Mouse (Mus musculus): ENCODE results near the gene Dtd1. TPM values are rescaled to one million over a fixed set of nuclear protein-coding genes. Genes with fewer than 3 reads are reported as not detected.

Gene Dtd1
- polyA plus RNA-seq, 1 experiment from 2014 or later: 33.3 TPM

GRCm38 (mm10) chr2:144598006-144598405 lies 1.7 kb upstream of the Dtd1 start:
- Histone ChIP-seq H3K9ac (ENCODE audit: low read depth, low read length) (no peak overlapping the region), H3K36me3 (ENCODE audit: control insufficient read depth, insufficient read depth, low read length) (no peaks in the 10 kb centered on the region), H3K4me1 (ENCODE audit: control insufficient read depth, insufficient read depth, low read length) (peaks cover 6% of the 10 kb centered on the region), H3K4me3 (ENCODE audit: low read depth, low read length) (no peak overlapping the region), H3K9me3 (ENCODE audit: control insufficient read depth, low read length) (no peaks in the 10 kb centered on the region), H3K4me2 (ENCODE audit: low read depth, low read length) (no peak overlapping the region), H3K27ac (replicated peaks; ENCODE audit: low read depth, low read length) (no peak overlapping the region), H3K27me3 (replicated peaks; ENCODE audit: control insufficient read depth, insufficient read depth, low read length) (no peaks in the 10 kb centered on the region)
- WGBS: 75% methylated on average over 2 of the region's 2 CpGs
- DNase-seq (ENCODE audit: low spot score): no peak
- ATAC-seq (ENCODE audit: low read depth): no peak

- DNase-seq (ENCODE audit: low spot score): no peak
- no peak for ATAC-seq (ENCODE audit: low read depth)
- WGBS: 82% methylated on average over 1 of the region's 1 CpGs
These were observed 1.9 kb downstream of the Dtd1 start for GRCm38 (mm10) chr2:144601576-144601975.

GRCm38 (mm10) chr2:144613956-144614355 lies 14.3 kb downstream of the Dtd1 start:
- Histone ChIP-seq H3K27ac (replicated peaks; ENCODE audit: low read depth, low read length) (no peak overlapping the region), H3K27me3 (replicated peaks; ENCODE audit: control insufficient read depth, insufficient read depth, low read length) (no peaks in the 10 kb centered on the region), H3K9me3 (ENCODE audit: control insufficient read depth, low read length) (peaks cover 5% of the 10 kb centered on the region; the same call in 1 of the 2 replicates), H3K4me1 (ENCODE audit: control insufficient read depth, insufficient read depth, low read length) (no peaks in the 10 kb centered on the region), H3K4me3 (ENCODE audit: low read depth, low read length) (no peak overlapping the region), H3K9ac (ENCODE audit: low read depth, low read length) (no peak overlapping the region), H3K36me3 (ENCODE audit: control insufficient read depth, insufficient read depth, low read length) (no peaks in the 10 kb centered on the region), H3K4me2 (ENCODE audit: low read depth, low read length) (no peak overlapping the region)
- 89% methylated on average over 6 of the region's 6 CpGs for WGBS
- DNase-seq (ENCODE audit: low spot score) (no peak), ATAC-seq (ENCODE audit: low read depth) (no peak)

More at GRCm38 (mm10) chr2:144601576-144601975, 1.9 kb downstream of the Dtd1 start:
- Histone ChIP-seq H3K27me3 (replicated peaks; ENCODE audit: control insufficient read depth, insufficient read depth, low read length) (no peaks in the 10 kb centered on the region), H3K9me3 (ENCODE audit: control insufficient read depth, low read length) (no peaks in the 10 kb centered on the region), H3K9ac (ENCODE audit: low read depth, low read length) (no peak overlapping the region), H3K4me1 (ENCODE audit: control insufficient read depth, insufficient read depth, low read length) (no peaks in the 10 kb centered on the region), H3K4me3 (ENCODE audit: low read depth, low read length) (no peak overlapping the region), H3K36me3 (ENCODE audit: control insufficient read depth, insufficient read depth, low read length) (no peaks in the 10 kb centered on the region), H3K27ac (replicated peaks; ENCODE audit: low read depth, low read length) (no peak overlapping the region), H3K4me2 (ENCODE audit: low read depth, low read length) (no peak overlapping the region)

GRCm38 (mm10) chr2:144617074-144617874 lies 17.6 kb downstream of the Dtd1 start:
- 89% methylated on average over 16 of the region's 16 CpGs for WGBS
- H3K4me1 ChIP-seq (ENCODE audit: control insufficient read depth, insufficient read depth, low read length): no peaks in the 10 kb centered on the region
- H3K9me3 ChIP-seq (ENCODE audit: control insufficient read depth, low read length): no peaks in the 10 kb centered on the region
- H3K4me3 ChIP-seq (ENCODE audit: low read depth, low read length): no peak overlapping the region
- no peak overlapping the region for H3K27ac ChIP-seq (replicated peaks; ENCODE audit: low read depth, low read length)
- DNase-seq (ENCODE audit: low spot score) (no peak), ATAC-seq (ENCODE audit: low read depth) (no peak)
- no peak overlapping the region for H3K4me2 ChIP-seq (ENCODE audit: low read depth, low read length)
- H3K36me3 ChIP-seq (ENCODE audit: control insufficient read depth, insufficient read depth, low read length): no peaks in the 10 kb centered on the region
- H3K27me3 ChIP-seq (replicated peaks; ENCODE audit: control insufficient read depth, insufficient read depth, low read length): no peaks in the 10 kb centered on the region
- H3K9ac ChIP-seq (ENCODE audit: low read depth, low read length): no peak overlapping the region

GRCm38 (mm10) chr2:144621491-144621890 lies 21.8 kb downstream of the Dtd1 start:
- Histone ChIP-seq H3K27ac (replicated peaks; ENCODE audit: low read depth, low read length) (no peak overlapping the region), H3K4me3 (ENCODE audit: low read depth, low read length) (no peak overlapping the region), H3K27me3 (replicated peaks; ENCODE audit: control insufficient read depth, insufficient read depth, low read length) (no peaks in the 10 kb centered on the region), H3K9me3 (ENCODE audit: control insufficient read depth, low read length) (no peaks in the 10 kb centered on the region), H3K36me3 (ENCODE audit: control insufficient read depth, insufficient read depth, low read length) (no peaks in the 10 kb centered on the region), H3K4me2 (ENCODE audit: low read depth, low read length) (no peak overlapping the region), H3K9ac (ENCODE audit: low read depth, low read length) (no peak overlapping the region), H3K4me1 (ENCODE audit: control insufficient read depth, insufficient read depth, low read length) (no peaks in the 10 kb centered on the region)
- ATAC-seq (ENCODE audit: low read depth) (no peak), DNase-seq (ENCODE audit: low spot score) (no peak)
- 79% methylated on average over 6 of the region's 6 CpGs for WGBS

- 93% methylated on average over 2 of the region's 2 CpGs for WGBS
- ATAC-seq (ENCODE audit: low read depth) (no peak), DNase-seq (ENCODE audit: low spot score) (no peak)
- Histone ChIP-seq H3K36me3 (ENCODE audit: control insufficient read depth, insufficient read depth, low read length) (no peaks in the 10 kb centered on the region), H3K27me3 (replicated peaks; ENCODE audit: control insufficient read depth, insufficient read depth, low read length) (no peaks in the 10 kb centered on the region), H3K9ac (ENCODE audit: low read depth, low read length) (no peak overlapping the region), H3K9me3 (ENCODE audit: control insufficient read depth, low read length) (peaks cover 5% of the 10 kb centered on the region; the same call in 1 of the 2 replicates), H3K4me2 (ENCODE audit: low read depth, low read length) (no peak overlapping the region), H3K4me3 (ENCODE audit: low read depth, low read length) (no peak overlapping the region), H3K27ac (replicated peaks; ENCODE audit: low read depth, low read length) (no peak overlapping the region), H3K4me1 (ENCODE audit: control insufficient read depth, insufficient read depth, low read length) (no peaks in the 10 kb centered on the region)
These were observed 33.9 kb downstream of the Dtd1 start for GRCm38 (mm10) chr2:144633551-144633950.

GRCm38 (mm10) chr2:144634231-144634630 lies 34.5 kb downstream of the Dtd1 start:
- DNase-seq (ENCODE audit: low spot score) (no peak), ATAC-seq (ENCODE audit: low read depth) (no peak)
- H3K9me3 ChIP-seq (ENCODE audit: control insufficient read depth, low read length): peaks cover 5% of the 10 kb centered on the region; the same call in 1 of the 2 replicates
- WGBS: 44% methylated on average over 5 of the region's 5 CpGs
- no peak overlapping the region for H3K4me2 ChIP-seq (ENCODE audit: low read depth, low read length)
- no peaks in the 10 kb centered on the region for H3K36me3 ChIP-seq (ENCODE audit: control insufficient read depth, insufficient read depth, low read length)
- H3K9ac ChIP-seq (ENCODE audit: low read depth, low read length): no peak overlapping the region
- no peaks in the 10 kb centered on the region for H3K4me1 ChIP-seq (ENCODE audit: control insufficient read depth, insufficient read depth, low read length)
- H3K27ac ChIP-seq (replicated peaks; ENCODE audit: low read depth, low read length): no peak overlapping the region
- H3K4me3 ChIP-seq (ENCODE audit: low read depth, low read length): no peak overlapping the region
- H3K27me3 ChIP-seq (replicated peaks; ENCODE audit: control insufficient read depth, insufficient read depth, low read length): no peaks in the 10 kb centered on the region

- Histone ChIP-seq H3K36me3 (ENCODE audit: control insufficient read depth, insufficient read depth, low read length) (no peaks in the 10 kb centered on the region), H3K9ac (ENCODE audit: low read depth, low read length) (no peak overlapping the region), H3K4me1 (ENCODE audit: control insufficient read depth, insufficient read depth, low read length) (no peaks in the 10 kb centered on the region), H3K4me3 (ENCODE audit: low read depth, low read length) (no peak overlapping the region), H3K27me3 (replicated peaks; ENCODE audit: control insufficient read depth, insufficient read depth, low read length) (no peaks in the 10 kb centered on the region), H3K27ac (replicated peaks; ENCODE audit: low read depth, low read length) (no peak overlapping the region), H3K9me3 (ENCODE audit: control insufficient read depth, low read length) (peaks cover 5% of the 10 kb centered on the region; the same call in 1 of the 2 replicates), H3K4me2 (ENCODE audit: low read depth, low read length) (no peak overlapping the region)
- no peak for DNase-seq (ENCODE audit: low spot score)
- ATAC-seq (ENCODE audit: low read depth): no peak
- 55% methylated on average over 2 of the region's 2 CpGs for WGBS
These were observed 35.0 kb downstream of the Dtd1 start for GRCm38 (mm10) chr2:144634729-144635128.
